Mouse (Mus musculus): ENCODE data around the gene Olfr583. TPM values are rescaled to one million over a fixed set of nuclear protein-coding genes. Genes with fewer than 3 reads are reported as not detected.

Olfr583 gene
- total RNA-seq (2021) = not detected

GRCm38 (mm10) chr7:103051000-103051399, at the start of gene Olfr583:
Gene Olfr583, plus strand, starts transcription at chr7:103051300.
- DNase-seq = no peak

- no peak for DNase-seq
Measured at GRCm38 (mm10) chr7:103037724-103038123, 13.4 kb upstream of the Olfr583 start, which contains the start of gene Olfr582. Gene Olfr582, plus strand, starts transcription at chr7:103038024.

GRCm38 (mm10) chr7:103081585-103081984, 30.5 kb downstream of the Olfr583 start, which contains the start of gene Olfr584:
Gene Olfr584, plus strand, starts transcription at chr7:103081885.
- no peak for DNase-seq

- DNase-seq = no peak
Measured at GRCm38 (mm10) chr7:103097420-103097819, 46.3 kb downstream of the Olfr583 start, which contains the start of gene Olfr585. Gene Olfr585, plus strand, starts transcription at chr7:103097720.

Other genes starting within 250 kb of the Olfr583 start
- not detected for gene Olfr564, start 247.8 kb upstream of the Olfr583 start, total RNA-seq (2021)
- gene Olfr566, start 192.5 kb upstream of the Olfr583 start, total RNA-seq (2021) = not detected
- gene Olfr568, start 174.2 kb upstream of the Olfr583 start, total RNA-seq (2021) = not detected
- not detected for gene Olfr569, start 160.4 kb upstream of the Olfr583 start, total RNA-seq (2021)
- gene Olfr570, start 156.7 kb upstream of the Olfr583 start, total RNA-seq (2021) = not detected
- gene Olfr571, start 133.8 kb upstream of the Olfr583 start, total RNA-seq (2021) = not detected
- gene Olfr572, start 126.9 kb upstream of the Olfr583 start, total RNA-seq (2021) = not detected
- not detected for gene Olfr573-ps1, start 108.7 kb upstream of the Olfr583 start, total RNA-seq (2021)
- gene Olfr574, start 102.8 kb upstream of the Olfr583 start, total RNA-seq (2021) = not detected
- not detected for gene Olfr575, start 92.5 kb upstream of the Olfr583 start, total RNA-seq (2021)
- not detected for gene Olfr576, start 88.6 kb upstream of the Olfr583 start, total RNA-seq (2021)
- gene Olfr577, start 75.4 kb upstream of the Olfr583 start, total RNA-seq (2021) = not detected
- gene Olfr578, start 62.0 kb upstream of the Olfr583 start, total RNA-seq (2021) = not detected
- gene Olfr582, start 13.3 kb upstream of the Olfr583 start, total RNA-seq (2021) = not detected
- not detected for gene Olfr584, start 30.6 kb downstream of the Olfr583 start, total RNA-seq (2021)
- gene Olfr585, start 46.4 kb downstream of the Olfr583 start, total RNA-seq (2021) = not detected
- gene Olfr586, start 74.3 kb downstream of the Olfr583 start, total RNA-seq (2021) = not detected
- not detected for gene Olfr588-ps1, start 89.6 kb downstream of the Olfr583 start, total RNA-seq (2021)
- gene Olfr589, start 105.1 kb downstream of the Olfr583 start, total RNA-seq (2021) = not detected
- gene Olfr591, start 127.0 kb downstream of the Olfr583 start, total RNA-seq (2021) = not detected
- gene Olfr592, start 133.5 kb downstream of the Olfr583 start, total RNA-seq (2021) = not detected
- not detected for gene Olfr593, start 160.6 kb downstream of the Olfr583 start, total RNA-seq (2021)
- gene Olfr594, start 165.7 kb downstream of the Olfr583 start, total RNA-seq (2021) = not detected
- not detected for gene Usp17ld, start 201.2 kb downstream of the Olfr583 start, total RNA-seq (2021)

Data from heart, postnatal 4 days (tissue).